Mouse (Mus musculus): Measurements from ENCODE around the gene Etnk1. TPM values are rescaled to one million over a fixed set of nuclear protein-coding genes. Genes with fewer than 3 reads are reported as not detected.
"Not testable (repeated sequence)": the region's sequence is repeated elsewhere in the genome, so short reads cannot be mapped to it uniquely, and the experiment has no call there.

Gene Etnk1
- polyA plus RNA-seq, 1 experiment from 2014 or later = 33.5 TPM

- 61% methylated on average over 15 of the region's 15 CpGs for WGBS
- Histone ChIP-seq H3K4me3 (peak overlapping the region; percentile 96), H3K9ac (replicated peaks) (peak overlapping the region; percentile 91; the same call in 1 of the 2 replicates), H3K4me1 (peaks cover 34% of the 10 kb centered on the region), H3K4me2 (replicated peaks) (peak overlapping the region; percentile 83), H3K9me3 (no peaks in the 10 kb centered on the region), H3K27ac (replicated peaks) (no peak overlapping the region; the same call in 1 of the 2 replicates), H3K36me3 (no peaks in the 10 kb centered on the region), H3K27me3 (no peaks in the 10 kb centered on the region)
- no peak for ATAC-seq (replicated peaks)
These were observed 1.4 kb upstream of the Etnk1 start for GRCm38 (mm10) chr6:143165404-143166257.

GRCm38 (mm10) chr6:143167409-143167919 lies 443 bp downstream of the Etnk1 start:
- peak; percentile 60 for ATAC-seq (replicated peaks)
- Histone ChIP-seq H3K27me3 (no peaks in the 10 kb centered on the region), H3K9ac (replicated peaks) (peak overlapping the region; percentile 91), H3K4me2 (replicated peaks) (peak overlapping the region; percentile 83), H3K36me3 (0 out of 2 replicates have a peak, but pooled peaks cover 4% of the 10 kb centered on the region), H3K9me3 (no peaks in the 10 kb centered on the region), H3K4me3 (peak overlapping the region; percentile 96), H3K27ac (replicated peaks) (peak overlapping the region; percentile 94), H3K4me1 (peaks cover 34% of the 10 kb centered on the region)
- 0% methylated on average over 41 of the region's 60 CpGs for WGBS

GRCm38 (mm10) chr6:143167981-143168674 lies 1.1 kb downstream of the Etnk1 start:
- H3K4me3 ChIP-seq = peak overlapping the region; percentile 96
- 23% methylated on average over 6 of the region's 6 CpGs for WGBS
- no peak for ATAC-seq (replicated peaks)
- no peaks in the 10 kb centered on the region for H3K27me3 ChIP-seq
- 0 out of 2 replicates have a peak, but pooled peaks cover 4% of the 10 kb centered on the region for H3K36me3 ChIP-seq
- H3K27ac ChIP-seq (replicated peaks) = peak overlapping the region; percentile 94
- H3K4me2 ChIP-seq (replicated peaks) = peak overlapping the region; percentile 83
- H3K4me1 ChIP-seq = peaks cover 34% of the 10 kb centered on the region
- H3K9ac ChIP-seq (replicated peaks) = peak overlapping the region; percentile 91
- no peaks in the 10 kb centered on the region for H3K9me3 ChIP-seq

- H3K4me3 ChIP-seq = no peak overlapping the region
- no peaks in the 10 kb centered on the region for H3K9me3 ChIP-seq
- no peak overlapping the region for H3K9ac ChIP-seq (replicated peaks)
- H3K4me2 ChIP-seq (replicated peaks) = peak overlapping the region; percentile 14; the same call in 1 of the 2 replicates
- 83% methylated on average over 4 of the region's 4 CpGs for WGBS
- ATAC-seq (replicated peaks) = no peak
- no peaks in the 10 kb centered on the region for H3K27me3 ChIP-seq
- H3K4me1 ChIP-seq = peaks cover 34% of the 10 kb centered on the region
- H3K27ac ChIP-seq (replicated peaks) = no peak overlapping the region
- H3K36me3 ChIP-seq = 0 out of 2 replicates have a peak, but pooled peaks cover 4% of the 10 kb centered on the region
These were observed 2.4 kb downstream of the Etnk1 start for GRCm38 (mm10) chr6:143169385-143169784.

GRCm38 (mm10) chr6:143170166-143170960 lies 3.3 kb downstream of the Etnk1 start:
- WGBS = 76% methylated on average over 4 of the region's 4 CpGs
- Histone ChIP-seq H3K4me3 (no peak overlapping the region), H3K9ac (replicated peaks) (no peak overlapping the region), H3K27ac (replicated peaks) (no peak overlapping the region), H3K27me3 (no peaks in the 10 kb centered on the region), H3K36me3 (0 out of 2 replicates have a peak, but pooled peaks cover 4% of the 10 kb centered on the region), H3K4me2 (replicated peaks) (no peak overlapping the region), H3K4me1 (peaks cover 34% of the 10 kb centered on the region), H3K9me3 (no peaks in the 10 kb centered on the region)
- ATAC-seq (replicated peaks) = no peak

- no peak overlapping the region for H3K4me2 ChIP-seq (replicated peaks)
- ATAC-seq (replicated peaks) = no peak
- WGBS = 96% methylated on average over 8 of the region's 8 CpGs
- no peak overlapping the region for H3K9ac ChIP-seq (replicated peaks)
- 0 out of 2 replicates have a peak, but pooled peaks cover 4% of the 10 kb centered on the region for H3K36me3 ChIP-seq
- H3K27me3 ChIP-seq = no peaks in the 10 kb centered on the region
- no peak overlapping the region for H3K4me3 ChIP-seq
- no peak overlapping the region for H3K27ac ChIP-seq (replicated peaks)
- H3K4me1 ChIP-seq = peaks cover 31% of the 10 kb centered on the region
- H3K9me3 ChIP-seq = no peaks in the 10 kb centered on the region
These were observed 4.0 kb downstream of the Etnk1 start for GRCm38 (mm10) chr6:143171066-143171465.

- no peak for ATAC-seq (replicated peaks)
- Histone ChIP-seq H3K9ac (replicated peaks) (no peak overlapping the region), H3K4me1 (peaks cover 27% of the 10 kb centered on the region), H3K9me3 (no peaks in the 10 kb centered on the region), H3K4me3 (no peak overlapping the region), H3K36me3 (0 out of 2 replicates have a peak, but pooled peaks cover 4% of the 10 kb centered on the region), H3K4me2 (replicated peaks) (no peak overlapping the region), H3K27ac (replicated peaks) (no peak overlapping the region), H3K27me3 (no peaks in the 10 kb centered on the region)
- 88% methylated on average over 11 of the region's 11 CpGs for WGBS
These were observed 4.9 kb downstream of the Etnk1 start for GRCm38 (mm10) chr6:143171781-143172465.

GRCm38 (mm10) chr6:143172683-143173082 lies 5.7 kb downstream of the Etnk1 start:
- not testable (repeated sequence) for H3K4me3 ChIP-seq; H3K9me3 ChIP-seq; H3K27ac ChIP-seq (replicated peaks); H3K36me3 ChIP-seq; H3K4me2 ChIP-seq (replicated peaks); ATAC-seq (replicated peaks); H3K9ac ChIP-seq (replicated peaks); H3K27me3 ChIP-seq
- H3K4me1 ChIP-seq = peaks cover 26% of the 10 kb centered on the region
- 95% methylated on average over 4 of the region's 4 CpGs for WGBS

GRCm38 (mm10) chr6:143174226-143174625 lies 7.2 kb downstream of the Etnk1 start:
- WGBS = 97% methylated on average over 4 of the region's 4 CpGs
- H3K9ac ChIP-seq (replicated peaks) = no peak overlapping the region
- no peaks in the 10 kb centered on the region for H3K27me3 ChIP-seq

GRCm38 (mm10) chr6:143174906-143175656 lies 8.1 kb downstream of the Etnk1 start:
- H3K9ac ChIP-seq (replicated peaks) = no peak overlapping the region
- H3K9me3 ChIP-seq = no peaks in the 10 kb centered on the region
- no peak overlapping the region for H3K27ac ChIP-seq (replicated peaks)
- peaks cover 4% of the 10 kb centered on the region for H3K4me1 ChIP-seq
- H3K36me3 ChIP-seq = peaks cover 4% of the 10 kb centered on the region; the same call in 1 of the 2 replicates
- H3K4me2 ChIP-seq (replicated peaks) = no peak overlapping the region
- 37% methylated on average over 3 of the region's 3 CpGs for WGBS
- H3K27me3 ChIP-seq = no peaks in the 10 kb centered on the region
- H3K4me3 ChIP-seq = no peak overlapping the region
- 0 out of 2 replicates have a peak, but pooled peaks have one; percentile 19 for ATAC-seq (replicated peaks)

More at GRCm38 (mm10) chr6:143174226-143174625, 7.2 kb downstream of the Etnk1 start:
- ATAC-seq (replicated peaks) = no peak
- Histone ChIP-seq H3K4me3 (no peak overlapping the region), H3K36me3 (peaks cover 4% of the 10 kb centered on the region; the same call in 1 of the 2 replicates), H3K4me2 (replicated peaks) (no peak overlapping the region), H3K9me3 (no peaks in the 10 kb centered on the region), H3K27ac (replicated peaks) (no peak overlapping the region), H3K4me1 (peaks cover 11% of the 10 kb centered on the region)
